Mouse (Mus musculus) midbrain, embryonic 12.5 days (tissue): ENCODE data around the gene Ckap4. TPM values are rescaled to one million over a fixed set of nuclear protein-coding genes. Genes with fewer than 3 reads are reported as not detected.
"Not testable (repeated sequence)": the region's sequence is repeated elsewhere in the genome, so short reads cannot be mapped to it uniquely, and the experiment has no call there.

Experiments
- ATAC-seq: fragments of 200-750 bp; cut with Nextera tagmentation; 2 replicates; pipeline ENCODE4 v1.8.0; 2017; ENCODE audit warnings: low read depth, moderate TSS enrichment, moderate library complexity; ENCODE audit not compliant: low FRiP score
- H3K27ac ChIP-seq: fragments of 300-500 bp; sonication (generic); replicated peaks from 2 replicates; pipeline ENCODE4 v1.5.1; 2016; ENCODE audit warnings: mild to moderate bottlenecking
- H3K27me3 ChIP-seq: fragments of 300-500 bp; sonication (generic); 2 replicates; pipeline ENCODE4 v1.6.1; 2016; ENCODE audit warnings: mild to moderate bottlenecking
- H3K36me3 ChIP-seq: fragments of 300-500 bp; sonication (generic); 2 replicates; pipeline ENCODE4 v1.6.1; 2016
- H3K4me1 ChIP-seq: fragments of 300-500 bp; sonication (generic); 2 replicates; pipeline ENCODE4 v1.6.1; 2016
- H3K4me2 ChIP-seq: fragments of 300-500 bp; sonication (generic); replicated peaks from 2 replicates; pipeline ENCODE4 v1.6.1; 2016; ENCODE audit warnings: mild to moderate bottlenecking, moderate library complexity
- H3K4me3 ChIP-seq: fragments of 300-500 bp; sonication (generic); 2 replicates; pipeline ENCODE4 v1.5.1; 2016; ENCODE audit warnings: mild to moderate bottlenecking
- H3K9ac ChIP-seq: fragments of 300-500 bp; sonication (generic); replicated peaks from 2 replicates; pipeline ENCODE4 v1.6.1; 2016; ENCODE audit warnings: mild to moderate bottlenecking, moderate library complexity
- H3K9me3 ChIP-seq: fragments of 300-500 bp; sonication (generic); 2 replicates; pipeline ENCODE4 v1.6.1; 2016; ENCODE audit warnings: mild to moderate bottlenecking
- WGBS: fragments of 180-500 bp; shearing (Covaris S2); methylation state at CpG from one replicate; pipeline ENCODE4 v1.1.7; 2016; 5-methylcytosine and 5-hydroxymethylcytosine counted together
- polyA plus RNA-seq: library from polyadenylated mRNA; unstranded; fragments of >200 nt; fragmentation: Nextera tagmentation; extraction: Ambion mirVana; gene quantifications from 2 replicates; pipeline ENCODE4 v1.2.1, GENCODE M21; 2016

The Ckap4 gene
- polyA plus RNA-seq, 1 experiment from 2014 or later, result 105 TPM

- Histone ChIP-seq H3K4me1 (peaks cover 4% of the 10 kb centered on the region), H3K9ac (no peak overlapping the region), H3K27me3 (no peaks in the 10 kb centered on the region), H3K27ac (no peak overlapping the region), H3K4me3 (no peak overlapping the region), H3K9me3 (no peaks in the 10 kb centered on the region), H3K36me3 (peaks cover 41% of the 10 kb centered on the region), H3K4me2 (no peak overlapping the region)
- 48% methylated on average over 10 of the region's 10 CpGs for WGBS
- ATAC-seq, result no peak
Observed at GRCm38 (mm10) chr10:84523682-84524081, 10.2 kb downstream of the Ckap4 start.

- H3K27me3 ChIP-seq, result no peaks in the 10 kb centered on the region
- peak; percentile 38; the same call in 1 of the 2 replicates for ATAC-seq
- 78% methylated on average over 11 of the region's 11 CpGs for WGBS
- H3K4me3 ChIP-seq, result no peak overlapping the region
- H3K4me1 ChIP-seq, result no peaks in the 10 kb centered on the region
- H3K4me2 ChIP-seq, result no peak overlapping the region
- H3K9ac ChIP-seq, result no peak overlapping the region
- H3K36me3 ChIP-seq, result no peaks in the 10 kb centered on the region
- H3K27ac ChIP-seq, result no peak overlapping the region
- no peaks in the 10 kb centered on the region for H3K9me3 ChIP-seq
Observed at GRCm38 (mm10) chr10:84516414-84516927, 17.4 kb downstream of the Ckap4 start.

GRCm38 (mm10) chr10:84515980-84516379, 17.9 kb downstream of the Ckap4 start:
- not testable (repeated sequence) for H3K27ac ChIP-seq, H3K27me3 ChIP-seq, H3K36me3 ChIP-seq, H3K9ac ChIP-seq, H3K4me2 ChIP-seq, H3K4me1 ChIP-seq, H3K9me3 ChIP-seq, H3K4me3 ChIP-seq
- WGBS, result 65% methylated on average over 1 of the region's 1 CpGs
- ATAC-seq, result 0 out of 2 replicates have a peak, but pooled peaks have one; percentile 34

GRCm38 (mm10) chr10:84515512-84515950, 18.3 kb downstream of the Ckap4 start:
- no peaks in the 10 kb centered on the region for H3K4me1 ChIP-seq
- no peak overlapping the region for H3K27ac ChIP-seq
- no peak overlapping the region for H3K4me2 ChIP-seq
- WGBS, result 22% methylated on average over 3 of the region's 3 CpGs
- peak; percentile 69 for ATAC-seq
- no peak overlapping the region for H3K4me3 ChIP-seq
- no peak overlapping the region for H3K9ac ChIP-seq
- H3K36me3 ChIP-seq, result no peaks in the 10 kb centered on the region
- no peaks in the 10 kb centered on the region for H3K27me3 ChIP-seq
- H3K9me3 ChIP-seq, result no peaks in the 10 kb centered on the region

GRCm38 (mm10) chr10:84514038-84514578, 19.8 kb downstream of the Ckap4 start:
- Histone ChIP-seq H3K9me3 (no peaks in the 10 kb centered on the region), H3K4me3 (no peak overlapping the region), H3K4me2 (no peak overlapping the region), H3K9ac (no peak overlapping the region), H3K4me1 (no peaks in the 10 kb centered on the region), H3K27ac (no peak overlapping the region), H3K36me3 (no peaks in the 10 kb centered on the region), H3K27me3 (no peaks in the 10 kb centered on the region)
- no peak for ATAC-seq
- 38% methylated on average over 5 of the region's 5 CpGs for WGBS

- H3K4me2 ChIP-seq, result no peak overlapping the region
- no peaks in the 10 kb centered on the region for H3K27me3 ChIP-seq
- no peaks in the 10 kb centered on the region for H3K4me1 ChIP-seq
- no peak overlapping the region for H3K9ac ChIP-seq
- no peaks in the 10 kb centered on the region for H3K36me3 ChIP-seq
- no peak overlapping the region for H3K4me3 ChIP-seq
- no peaks in the 10 kb centered on the region for H3K9me3 ChIP-seq
- no peak overlapping the region for H3K27ac ChIP-seq
- ATAC-seq, result no peak
Observed at GRCm38 (mm10) chr10:84512766-84513165, 21.1 kb downstream of the Ckap4 start.

GRCm38 (mm10) chr10:84508603-84509002, 25.3 kb downstream of the Ckap4 start:
- Histone ChIP-seq H3K4me3 (no peak overlapping the region), H3K36me3 (no peaks in the 10 kb centered on the region), H3K4me1 (no peaks in the 10 kb centered on the region), H3K4me2 (no peak overlapping the region), H3K27me3 (no peaks in the 10 kb centered on the region), H3K9ac (no peak overlapping the region), H3K9me3 (no peaks in the 10 kb centered on the region), H3K27ac (no peak overlapping the region)
- no peak for ATAC-seq
- WGBS, result 86% methylated on average over 1 of the region's 1 CpGs

GRCm38 (mm10) chr10:84498867-84499266, 35.0 kb downstream of the Ckap4 start:
- no peak overlapping the region for H3K4me2 ChIP-seq
- ATAC-seq, result no peak
- H3K4me3 ChIP-seq, result no peak overlapping the region
- H3K27ac ChIP-seq, result no peak overlapping the region
- H3K4me1 ChIP-seq, result no peaks in the 10 kb centered on the region
- H3K27me3 ChIP-seq, result no peaks in the 10 kb centered on the region
- H3K9ac ChIP-seq, result no peak overlapping the region
- no peaks in the 10 kb centered on the region for H3K9me3 ChIP-seq
- no peaks in the 10 kb centered on the region for H3K36me3 ChIP-seq
- WGBS, result 71% methylated on average over 2 of the region's 2 CpGs

- WGBS, result 73% methylated on average over 2 of the region's 2 CpGs
- no peaks in the 10 kb centered on the region for H3K9me3 ChIP-seq
Observed at GRCm38 (mm10) chr10:84496805-84497204, 37.1 kb downstream of the Ckap4 start.

GRCm38 (mm10) chr10:84494432-84494831, 39.4 kb downstream of the Ckap4 start:
- Histone ChIP-seq H3K4me2 (no peak overlapping the region), H3K4me1 (no peaks in the 10 kb centered on the region), H3K36me3 (no peaks in the 10 kb centered on the region), H3K4me3 (no peak overlapping the region), H3K9me3 (no peaks in the 10 kb centered on the region), H3K9ac (no peak overlapping the region), H3K27me3 (no peaks in the 10 kb centered on the region), H3K27ac (no peak overlapping the region)
- 86% methylated on average over 7 of the region's 7 CpGs for WGBS
- no peak for ATAC-seq

More at GRCm38 (mm10) chr10:84496805-84497204, 37.1 kb downstream of the Ckap4 start:
- Histone ChIP-seq H3K27ac (no peak overlapping the region), H3K4me2 (no peak overlapping the region), H3K27me3 (no peaks in the 10 kb centered on the region), H3K4me1 (no peaks in the 10 kb centered on the region), H3K4me3 (no peak overlapping the region), H3K36me3 (no peaks in the 10 kb centered on the region), H3K9ac (no peak overlapping the region)
- no peak for ATAC-seq

GRCm38 (mm10) chr10:84490115-84490514, 43.7 kb downstream of the Ckap4 start:
- H3K9ac ChIP-seq, result no peak overlapping the region
- H3K27me3 ChIP-seq, result no peaks in the 10 kb centered on the region
- no peaks in the 10 kb centered on the region for H3K4me1 ChIP-seq
- no peak for ATAC-seq
- no peaks in the 10 kb centered on the region for H3K36me3 ChIP-seq
- H3K27ac ChIP-seq, result no peak overlapping the region
- H3K4me3 ChIP-seq, result no peak overlapping the region
- H3K4me2 ChIP-seq, result no peak overlapping the region
- H3K9me3 ChIP-seq, result no peaks in the 10 kb centered on the region
- WGBS, result 91% methylated on average over 5 of the region's 5 CpGs

- no peak overlapping the region for H3K9ac ChIP-seq
- H3K36me3 ChIP-seq, result no peaks in the 10 kb centered on the region
- ATAC-seq, result no peak
- H3K9me3 ChIP-seq, result no peaks in the 10 kb centered on the region
- H3K27ac ChIP-seq, result no peak overlapping the region
- H3K4me1 ChIP-seq, result no peaks in the 10 kb centered on the region
- no peaks in the 10 kb centered on the region for H3K27me3 ChIP-seq
- WGBS, result 44% methylated on average over 6 of the region's 6 CpGs
- H3K4me3 ChIP-seq, result no peak overlapping the region
- no peak overlapping the region for H3K4me2 ChIP-seq
Observed at GRCm38 (mm10) chr10:84488315-84488714, 45.5 kb downstream of the Ckap4 start.

- H3K27ac ChIP-seq, result no peak overlapping the region
- no peaks in the 10 kb centered on the region for H3K9me3 ChIP-seq
- no peak overlapping the region for H3K4me2 ChIP-seq
- H3K9ac ChIP-seq, result no peak overlapping the region
- H3K4me3 ChIP-seq, result no peak overlapping the region
- no peak for ATAC-seq
- H3K27me3 ChIP-seq, result no peaks in the 10 kb centered on the region
- 71% methylated on average over 1 of the region's 1 CpGs for WGBS
- H3K4me1 ChIP-seq, result no peaks in the 10 kb centered on the region
- no peaks in the 10 kb centered on the region for H3K36me3 ChIP-seq
Observed at GRCm38 (mm10) chr10:84484661-84485060, 49.2 kb downstream of the Ckap4 start.
